Mouse (Mus musculus) MEL (cell line): ENCODE results near the gene Csnk2b.

Experiments used
- CTCF ChIP-seq, 3 experiments: IDR thresholded peaks in 2 of 3; conservative IDR thresholded peaks in 1 of 3; 2 replicates each; pipeline ENCODE4 v1.5.1; 2011 to 2012; ENCODE audit warnings: low read length in 3 of 3, low read depth in 2 of 3, mild to moderate bottlenecking in 2 of 3, improper control_type of control experiment in 1 of 3, inconsistent platforms in 1 of 3, mixed read lengths in 1 of 3, moderate library complexity in 1 of 3; ENCODE audit not compliant: control insufficient read depth in 1 of 3, insufficient read depth in 1 of 3, poor library complexity in 1 of 3, severe bottlenecking in 1 of 3
- E2F4 ChIP-seq: IDR thresholded peaks from 2 replicates; pipeline ENCODE4 v1.6.1; 2011; ENCODE audit warnings: low read depth, low read length, improper control_type of control experiment, borderline replicate concordance
- EP300 ChIP-seq, 2 experiments: IDR thresholded peaks; 2 replicates each; pipeline ENCODE4 v1.6.1; 2011; ENCODE audit warnings: improper control_type of control experiment in 2 of 2, low read length in 2 of 2, low read depth in 1 of 2, mild to moderate bottlenecking in 1 of 2
- JUND ChIP-seq: IDR thresholded peaks from 2 replicates; pipeline ENCODE4 v1.6.1; 2011; ENCODE audit warnings: low read depth, mild to moderate bottlenecking, improper control_type of control experiment, low read length
- MAX ChIP-seq: IDR thresholded peaks from 2 replicates; pipeline ENCODE4 v1.6.1; 2011; ENCODE audit warnings: low read length, improper control_type of control experiment
- MXI1 ChIP-seq: IDR thresholded peaks from 2 replicates; pipeline ENCODE4 v1.6.1; 2011; ENCODE audit warnings: mild to moderate bottlenecking, low read depth, low read length, improper control_type of control experiment
- MYC ChIP-seq: IDR thresholded peaks from 2 replicates; pipeline ENCODE4 v1.6.1; 2011; ENCODE audit warnings: low read depth, mild to moderate bottlenecking, low read length, improper control_type of control experiment, moderate library complexity
- NRF1 ChIP-seq: IDR thresholded peaks from 2 replicates; pipeline ENCODE4 v1.6.1; 2014; ENCODE audit warnings: low read depth, mild to moderate bottlenecking, inconsistent platforms, low read length, improper control_type of control experiment, moderate library complexity; ENCODE audit not compliant: poor library complexity, insufficient read depth, severe bottlenecking
- POLR2A ChIP-seq, 2 experiments: IDR thresholded peaks; 2 replicates each; pipeline ENCODE4 v1.6.1; 2011 to 2012; ENCODE audit warnings: low read length in 2 of 2, mild to moderate bottlenecking in 2 of 2, control low read depth in 1 of 2, improper control_type of control experiment in 1 of 2, low read depth in 1 of 2, moderate library complexity in 1 of 2; ENCODE audit not compliant: control insufficient read depth in 1 of 2, insufficient read depth in 1 of 2, poor library complexity in 1 of 2
- POLR2AphosphoS2 ChIP-seq: IDR thresholded peaks from 2 replicates; pipeline ENCODE4 v1.6.1; 2011; ENCODE audit warnings: low read length, improper control_type of control experiment
- POLR2AphosphoS5 ChIP-seq: IDR thresholded peaks from 2 replicates; pipeline ENCODE4 v1.6.1; 2012; ENCODE audit warnings: low read depth, borderline replicate concordance, mild to moderate bottlenecking, inconsistent platforms, low read length, moderate library complexity, mixed read lengths
- SIN3A ChIP-seq: IDR thresholded peaks from 2 replicates; pipeline ENCODE4 v1.6.1; 2012; ENCODE audit warnings: low read length, improper control_type of control experiment, inconsistent platforms
- TAL1 ChIP-seq: IDR thresholded peaks from 2 replicates; pipeline ENCODE4 v1.6.1; 2012; ENCODE audit warnings: mild to moderate bottlenecking, inconsistent platforms, low read length, moderate library complexity, mixed read lengths
- USF2 ChIP-seq, 2 experiments: IDR thresholded peaks; 2 replicates each; pipeline ENCODE4 v1.6.1; 2011 to 2012; ENCODE audit warnings: improper control_type of control experiment in 2 of 2, low read length in 2 of 2, borderline replicate concordance in 1 of 2, inconsistent platforms in 1 of 2, low read depth in 1 of 2, mild to moderate bottlenecking in 1 of 2; ENCODE audit not compliant: insufficient read depth in 1 of 2

GRCm38 (mm10) chr17:35105740-35106389 is 16.0 kb downstream of the Csnk2b start:
- no peak for TF ChIP-seq USF2 (IDR thresholded peaks at IDR 0.05; ENCODE audit: borderline replicate concordance in 1 of 2, insufficient read depth in 1 of 2, low read depth in 1 of 2, low read length in 2 of 2)
- TF ChIP-seq MAX = no peak
- peak in 1 of 2 experiments; percentile 40; a peak in 1 of 4 replicates for TF ChIP-seq POLR2A (IDR thresholded peaks at IDR 0.05; ENCODE audit: control insufficient read depth in 1 of 2, insufficient read depth in 1 of 2, low read depth in 1 of 2, low read length in 2 of 2, poor library complexity in 1 of 2)
- no peak for TF ChIP-seq E2F4
- TF ChIP-seq CTCF (IDR thresholded peaks at IDR 0.05 in 2 of 3, conservative IDR thresholded peaks at IDR 0.05 in 1 of 3; ENCODE audit: control insufficient read depth in 1 of 3, insufficient read depth in 1 of 3, low read depth in 2 of 3, low read length in 3 of 3, poor library complexity in 1 of 3, severe bottlenecking in 1 of 3) = peak; percentile 56 to 92 (median 82)
- TF ChIP-seq EP300 (IDR thresholded peaks at IDR 0.05; ENCODE audit: low read depth in 1 of 2, low read length in 2 of 2) = no peak
- TF ChIP-seq MYC = 0 out of 2 replicates have a peak, but pooled peaks have one; percentile 33
- TF ChIP-seq POLR2AphosphoS5 = no peak
- TF ChIP-seq SIN3A = peak; percentile 60; the same call in 1 of the 2 replicates
- TF ChIP-seq TAL1 = no peak
- TF ChIP-seq POLR2AphosphoS2 = no peak
- TF ChIP-seq NRF1 = no peak
- TF ChIP-seq JUND = no peak
- TF ChIP-seq MXI1 = no peak
